Mouse (Mus musculus) heart, embryonic 11.5 days (tissue): ENCODE data around the gene Daxx. TPM values are rescaled to one million over a fixed set of nuclear protein-coding genes. Genes with fewer than 3 reads are reported as not detected.
"Not testable (repeated sequence)": the region's sequence is repeated elsewhere in the genome, so short reads cannot be mapped to it uniquely, and the experiment has no call there.

ENCODE experiments used
- ATAC-seq: fragments of 200-750 bp; cut with Nextera tagmentation; replicated peaks from 2 replicates; pipeline ENCODE4 v1.8.0; 2017; ENCODE audit warnings: moderate library complexity; ENCODE audit not compliant: insufficient number of reproducible peaks, low FRiP score, low TSS enrichment
- H3K27ac ChIP-seq: fragments of 300-500 bp; sonication (generic); 2 replicates; pipeline ENCODE4 v1.5.1; 2014; ENCODE audit warnings: mild to moderate bottlenecking, low read depth, low read length
- H3K27me3 ChIP-seq: fragments of 300-500 bp; sonication (generic); 2 replicates; pipeline ENCODE4 v1.6.1; 2014; ENCODE audit warnings: mild to moderate bottlenecking, low read length, mixed read lengths; ENCODE audit not compliant: control insufficient read depth, insufficient read depth
- H3K36me3 ChIP-seq: fragments of 300-500 bp; sonication (generic); 2 replicates; pipeline ENCODE4 v1.6.1; 2014; ENCODE audit warnings: mild to moderate bottlenecking, low read length, moderate library complexity, mixed read lengths; ENCODE audit not compliant: control insufficient read depth, insufficient read depth
- H3K4me1 ChIP-seq: fragments of 300-500 bp; sonication (generic); 2 replicates; pipeline ENCODE4 v1.6.1; 2014; ENCODE audit warnings: low read length; ENCODE audit not compliant: control insufficient read depth, insufficient read depth
- H3K4me2 ChIP-seq: fragments of 300-500 bp; sonication (generic); 2 replicates; pipeline ENCODE4 v1.6.1; 2014; ENCODE audit warnings: mild to moderate bottlenecking, moderate library complexity
- H3K4me3 ChIP-seq: fragments of 300-500 bp; sonication (generic); 2 replicates; pipeline ENCODE4 v1.5.1; 2014; ENCODE audit warnings: low read depth, low read length
- H3K9ac ChIP-seq: fragments of 300-500 bp; sonication (generic); 2 replicates; pipeline ENCODE4 v1.6.1; 2014; ENCODE audit warnings: mild to moderate bottlenecking, low read depth, low read length, moderate library complexity
- H3K9me3 ChIP-seq: fragments of 300-500 bp; sonication (generic); replicated peaks from 2 replicates; pipeline ENCODE4 v1.6.1; 2016; ENCODE audit warnings: low read length; ENCODE audit not compliant: control insufficient read depth
- WGBS: fragments of 180-500 bp; shearing (Covaris S2); extraction: QIAGEN DNeasy Blood & Tissue Kit; methylation state at CpG from one replicate; pipeline ENCODE4 v1.1.7; 2014; ENCODE audit not compliant: insufficient replicate concordance; 5-methylcytosine and 5-hydroxymethylcytosine counted together
- polyA plus RNA-seq: library from polyadenylated mRNA; unstranded; fragments of >200 nt; fragmentation: Nextera tagmentation; extraction: Ambion mirVana; gene quantifications from 2 replicates; pipeline ENCODE4 v1.2.1, GENCODE M21; 2014

Gene Daxx
- 26.4 and 37.0 TPM in 2 replicates for polyA plus RNA-seq

DNA sequence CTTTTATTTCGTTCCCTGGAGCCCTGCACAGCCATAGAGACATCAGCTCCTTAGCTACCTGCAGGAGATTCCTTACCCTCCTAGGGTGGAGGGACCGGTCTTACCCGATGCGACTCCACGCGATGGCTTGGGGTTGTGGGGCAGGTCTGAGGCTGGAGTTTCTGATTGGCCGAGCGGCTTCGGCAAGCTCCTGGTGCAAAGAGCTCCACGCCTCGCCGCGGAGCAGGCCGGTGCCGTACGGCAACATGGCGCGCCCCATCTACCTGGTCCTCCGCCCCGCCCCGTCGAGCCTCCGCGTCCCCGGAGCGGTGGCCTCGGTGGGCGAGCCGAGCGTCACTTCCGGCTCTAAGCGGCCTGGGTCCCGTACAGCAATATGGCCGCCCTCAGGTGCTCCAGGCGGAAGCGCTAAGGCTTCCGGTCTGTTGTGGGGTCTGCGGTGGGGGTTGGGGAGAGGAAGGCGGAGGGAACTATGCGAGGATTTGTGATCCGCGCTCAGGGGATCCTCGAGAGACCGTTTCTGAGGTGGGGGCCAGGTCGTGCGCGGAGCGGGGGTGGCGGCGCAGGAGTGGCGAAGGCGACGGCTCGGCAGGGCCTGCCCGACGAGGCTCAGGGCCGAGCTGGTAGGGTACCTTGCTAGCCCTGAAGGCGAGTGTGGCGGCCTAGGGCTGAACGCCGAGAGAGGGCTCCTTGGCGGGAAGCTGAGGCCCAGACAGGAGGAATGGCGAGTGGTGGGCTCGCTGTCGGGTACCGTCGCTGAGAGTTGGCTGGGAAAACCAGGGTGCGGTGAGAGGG, at the start of gene Daxx:
Daxx (plus strand) TSS at position 338 of the 792 bp plus-strand sequence.
- H3K9me3 ChIP-seq: no peaks in the 10 kb centered on the region
- H3K27ac ChIP-seq: peak within 1 kb of the TSS; percentile 84
- peak; percentile 94 for ATAC-seq
- H3K4me2 ChIP-seq: peak within 1 kb of the TSS; percentile 99
- H3K36me3 ChIP-seq: peaks cover 28% of the 10 kb centered on the region
- peaks cover 10% of the 10 kb centered on the region for H3K4me1 ChIP-seq
- under 1% methylated on average over 65 of the region's 68 CpGs for WGBS
- peak within 1 kb of the TSS; percentile 83 for H3K9ac ChIP-seq
- no peaks in the 10 kb centered on the region for H3K27me3 ChIP-seq
- peak within 1 kb of the TSS; percentile 78 for H3K4me3 ChIP-seq

- Histone ChIP-seq H3K9me3 (no peaks in the 10 kb centered on the region), H3K36me3 (no peaks in the 10 kb centered on the region), H3K27ac (no peak overlapping the region), H3K27me3 (no peaks in the 10 kb centered on the region), H3K4me3 (no peak overlapping the region), H3K9ac (no peak overlapping the region), H3K4me2 (peak overlapping the region; percentile 29; the same call in 1 of the 2 replicates), H3K4me1 (no peaks in the 10 kb centered on the region)
- ATAC-seq: no peak
- 26% methylated on average over 9 of the region's 9 CpGs for WGBS
Observed at GRCm38 (mm10) chr17:33865330-33866030, 43.7 kb upstream of the Daxx start.

DNA sequence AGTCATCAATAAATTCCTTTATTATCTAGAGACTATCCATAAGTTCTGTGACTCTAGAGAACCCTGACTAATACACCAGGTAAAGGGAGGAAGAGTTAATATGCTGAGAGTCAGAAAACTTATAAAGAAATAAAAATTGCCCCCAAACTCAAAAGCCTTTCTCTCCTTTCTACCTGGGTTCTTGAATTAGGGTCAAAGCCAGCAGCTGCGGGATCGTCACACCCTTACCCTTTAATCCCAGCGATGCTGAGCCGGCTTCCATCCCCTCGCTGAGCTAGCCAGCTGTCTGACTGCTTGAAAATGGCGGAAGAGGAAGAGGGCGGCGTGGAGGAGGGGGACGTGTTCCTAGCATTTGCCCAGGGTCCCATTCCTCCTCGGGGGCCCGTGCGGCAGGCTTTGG, 35.7 kb upstream of the Daxx start, which contains the start of gene Gm7029:
Gm7029 (plus strand) TSS at position 301 of the 400 bp plus-strand sequence.
- WGBS: 90% methylated on average over 3 of the region's 12 CpGs
- H3K27me3 ChIP-seq, H3K4me3 ChIP-seq, H3K9ac ChIP-seq, ATAC-seq, H3K36me3 ChIP-seq, H3K27ac ChIP-seq, H3K4me1 ChIP-seq, H3K4me2 ChIP-seq, H3K9me3 ChIP-seq: not testable (repeated sequence)

DNA sequence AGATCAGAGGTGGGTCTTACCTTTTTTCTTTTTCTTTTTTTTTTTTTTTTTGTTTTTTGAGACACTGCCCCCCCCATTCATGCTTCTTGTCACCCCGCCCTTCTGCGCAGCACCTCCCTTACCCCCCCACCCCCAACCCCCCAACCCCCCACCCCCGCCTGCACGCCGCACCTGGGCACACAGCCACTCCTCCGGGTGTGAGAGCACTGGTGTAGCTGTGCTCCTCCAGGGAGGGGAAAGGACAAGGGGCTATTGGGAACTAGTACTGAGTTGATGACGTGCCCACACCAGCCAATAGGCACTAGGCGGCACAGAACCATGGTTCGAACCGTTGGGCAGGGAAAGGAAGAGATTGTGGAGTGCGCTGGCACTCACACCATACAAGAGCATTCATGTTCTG, 34.8 kb upstream of the Daxx start:
- Histone ChIP-seq H3K4me2 (no peak overlapping the region), H3K36me3 (peaks cover 2% of the 10 kb centered on the region; the same call in 1 of the 2 replicates), H3K9ac (no peak overlapping the region), H3K4me1 (no peaks in the 10 kb centered on the region), H3K4me3 (no peak overlapping the region), H3K27me3 (no peaks in the 10 kb centered on the region), H3K9me3 (no peaks in the 10 kb centered on the region), H3K27ac (no peak overlapping the region)
- 83% methylated on average over 11 of the region's 11 CpGs for WGBS
- ATAC-seq: no peak

GRCm38 (mm10) chr17:33875797-33876196, 33.4 kb upstream of the Daxx start:
- not testable (repeated sequence) for H3K9me3 ChIP-seq, H3K36me3 ChIP-seq

GRCm38 (mm10) chr17:33884320-33884719, 24.9 kb upstream of the Daxx start:
- WGBS: 91% methylated on average over 10 of the region's 11 CpGs
- not testable (repeated sequence) for H3K4me1 ChIP-seq, ATAC-seq, H3K27ac ChIP-seq, H3K9me3 ChIP-seq, H3K36me3 ChIP-seq, H3K4me2 ChIP-seq, H3K27me3 ChIP-seq, H3K4me3 ChIP-seq, H3K9ac ChIP-seq

More at GRCm38 (mm10) chr17:33875797-33876196, 33.4 kb upstream of the Daxx start:
- H3K27me3 ChIP-seq, H3K4me2 ChIP-seq, H3K4me3 ChIP-seq, H3K9ac ChIP-seq, H3K4me1 ChIP-seq, H3K27ac ChIP-seq, ATAC-seq: not testable (repeated sequence)
- 83% methylated on average over 5 of the region's 5 CpGs for WGBS

GRCm38 (mm10) chr17:33887802-33888201, 21.4 kb upstream of the Daxx start:
- WGBS: 26% methylated on average over 2 of the region's 2 CpGs
- not testable (repeated sequence) for H3K36me3 ChIP-seq, H3K27ac ChIP-seq, H3K27me3 ChIP-seq, ATAC-seq, H3K4me3 ChIP-seq, H3K4me2 ChIP-seq, H3K9me3 ChIP-seq, H3K4me1 ChIP-seq
- H3K9ac ChIP-seq: 0 out of 2 replicates have a peak overlapping the region, but pooled peaks have one; percentile 16

DNA sequence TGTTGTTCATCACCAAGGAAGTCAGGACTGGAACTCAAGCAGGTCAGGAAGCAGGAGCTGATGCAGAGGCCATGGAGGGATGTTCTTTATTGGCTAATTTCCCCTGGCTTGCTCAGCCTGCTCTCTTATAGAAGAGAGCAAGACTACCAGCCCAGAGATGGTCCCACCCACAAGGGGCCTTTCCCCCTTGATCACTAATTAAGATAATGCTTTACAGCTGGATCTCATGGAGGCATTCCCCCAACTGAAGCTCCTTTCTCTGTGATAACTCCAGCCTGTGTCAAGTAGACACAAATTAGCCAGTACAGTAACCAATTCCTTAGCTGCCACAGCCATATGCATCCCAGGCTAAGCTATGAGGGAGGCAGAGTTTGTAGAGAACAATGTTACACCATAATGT, 21.0 kb upstream of the Daxx start:
- H3K27ac ChIP-seq, H3K9me3 ChIP-seq, H3K27me3 ChIP-seq, H3K4me1 ChIP-seq, H3K36me3 ChIP-seq, ATAC-seq, H3K9ac ChIP-seq: not testable (repeated sequence)
- H3K4me2 ChIP-seq: peak overlapping the region; percentile 60
- peak overlapping the region; percentile 8; the same call in 1 of the 2 replicates for H3K4me3 ChIP-seq
